Mouse (Mus musculus) stomach, embryonic 16.5 days (tissue): ENCODE results near the gene Zfp943. TPM values are rescaled to one million over a fixed set of nuclear protein-coding genes. Genes with fewer than 3 reads are reported as not detected.
"Not testable (repeated sequence)": the region's sequence is repeated elsewhere in the genome, so short reads cannot be mapped to it uniquely, and the experiment has no call there.

Source experiments
- ATAC-seq: fragments of 200-750 bp; cut with Nextera tagmentation; 2 replicates; pipeline ENCODE4 v1.8.0; 2017; ENCODE audit warnings: moderate number of reproducible peaks, moderate TSS enrichment; ENCODE audit not compliant: insufficient read depth, low FRiP score
- H3K27ac ChIP-seq: fragments of 300-500 bp; sonication (generic); 2 replicates; pipeline ENCODE4 v1.5.1; 2014; ENCODE audit warnings: low read length
- H3K27me3 ChIP-seq: fragments of 300-500 bp; sonication (generic); 2 replicates; pipeline ENCODE4 v1.6.1; 2014; ENCODE audit warnings: low read length, control low read depth, mixed read lengths; ENCODE audit not compliant: control insufficient read depth, insufficient read depth
- H3K36me3 ChIP-seq: fragments of 300-500 bp; sonication (generic); 2 replicates; pipeline ENCODE4 v1.6.1; 2014; ENCODE audit warnings: low read length; ENCODE audit not compliant: control insufficient read depth, insufficient read depth
- H3K4me1 ChIP-seq: fragments of 300-500 bp; sonication (generic); 2 replicates; pipeline ENCODE4 v1.6.1; 2014; ENCODE audit warnings: low read length, control low read depth, mixed read lengths; ENCODE audit not compliant: control insufficient read depth, insufficient read depth
- H3K4me2 ChIP-seq: fragments of 300-500 bp; sonication (generic); 2 replicates; pipeline ENCODE4 v1.6.1; 2014; ENCODE audit warnings: low read depth, low read length, mixed read lengths
- H3K4me3 ChIP-seq: fragments of 300-500 bp; sonication (generic); replicated peaks from 2 replicates; pipeline ENCODE4 v1.5.1; 2014; ENCODE audit warnings: mild to moderate bottlenecking, low read length
- H3K9ac ChIP-seq: fragments of 300-500 bp; sonication (generic); 2 replicates; pipeline ENCODE4 v1.6.1; 2014; ENCODE audit warnings: low read length
- H3K9me3 ChIP-seq: fragments of 300-500 bp; sonication (generic); replicated peaks from 2 replicates; pipeline ENCODE4 v1.6.1; 2016; ENCODE audit warnings: low read length, control low read depth; ENCODE audit not compliant: control insufficient read depth
- WGBS: fragments of 180-500 bp; shearing (Covaris S2); extraction: QIAGEN DNeasy Blood & Tissue Kit; methylation state at CpG from one replicate; pipeline ENCODE4 v1.1.7; 2014; 5-methylcytosine and 5-hydroxymethylcytosine counted together
- polyA plus RNA-seq: library from polyadenylated mRNA; unstranded; fragments of >200 nt; fragmentation: Nextera tagmentation; extraction: Ambion mirVana; gene quantifications from 2 replicates; pipeline ENCODE4 v1.2.1, GENCODE M21; 2015

Gene Zfp943
- polyA plus RNA-seq: 16.9 and 19.0 TPM in 2 replicates

DNA sequence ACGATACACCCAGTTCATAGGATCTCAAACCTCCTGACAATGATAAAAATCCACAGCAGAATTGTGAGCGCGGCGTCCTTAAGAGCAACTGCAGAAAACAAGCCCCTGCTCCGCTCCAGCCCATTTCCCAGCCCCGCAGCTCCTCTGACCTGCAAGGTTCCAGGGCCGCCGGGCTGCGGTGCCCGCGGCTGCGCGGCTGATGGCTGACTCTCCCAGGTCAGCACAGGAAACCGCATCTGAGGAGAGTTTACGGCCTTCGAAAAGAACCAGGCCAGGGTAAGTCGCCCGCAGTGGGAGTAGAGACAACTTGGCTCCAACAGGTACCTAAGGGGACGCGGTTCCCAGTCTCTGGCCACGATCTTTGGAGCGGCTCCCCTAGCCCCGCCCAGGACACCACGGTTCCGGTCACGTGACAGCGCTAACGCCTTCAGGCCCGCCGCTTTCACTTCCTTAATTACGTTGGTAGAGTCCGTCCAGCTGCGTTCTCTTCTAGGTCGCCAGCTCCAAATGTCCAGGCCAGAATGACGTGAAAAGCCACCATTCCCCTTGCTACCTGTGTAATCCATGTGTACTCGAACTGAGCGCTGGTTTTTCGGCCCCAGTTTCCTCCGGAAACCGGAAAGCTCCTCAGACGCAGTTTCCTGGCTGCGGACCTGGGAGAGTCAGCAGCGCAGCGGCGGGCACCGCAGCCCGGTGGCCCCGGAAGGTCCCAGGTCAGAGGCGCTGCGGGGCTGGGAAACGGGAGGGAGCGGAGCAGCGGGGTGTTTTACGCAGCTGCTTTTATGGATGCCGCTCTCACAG is at the start of gene Zfp943, which contains the start of gene Zfp942:
Gene Zfp943 (plus strand): TSS at position 446 of the 801 bp plus-strand sequence.
Gene Zfp942 (minus strand): TSS at position 358 of the 801 bp plus-strand sequence.
- Histone ChIP-seq H3K9ac (peak within 1 kb of the TSS; percentile 78), H3K4me3 (peak within 1 kb of the TSS; percentile 70), H3K4me2 (peak within 1 kb of the TSS; percentile 72), H3K27ac (peak within 1 kb of the TSS; percentile 91)
- ATAC-seq: peak; percentile 99
- H3K9me3 ChIP-seq, H3K36me3 ChIP-seq, H3K27me3 ChIP-seq, H3K4me1 ChIP-seq: not testable (repeated sequence)
- WGBS: under 1% methylated on average over 42 of the region's 55 CpGs

DNA sequence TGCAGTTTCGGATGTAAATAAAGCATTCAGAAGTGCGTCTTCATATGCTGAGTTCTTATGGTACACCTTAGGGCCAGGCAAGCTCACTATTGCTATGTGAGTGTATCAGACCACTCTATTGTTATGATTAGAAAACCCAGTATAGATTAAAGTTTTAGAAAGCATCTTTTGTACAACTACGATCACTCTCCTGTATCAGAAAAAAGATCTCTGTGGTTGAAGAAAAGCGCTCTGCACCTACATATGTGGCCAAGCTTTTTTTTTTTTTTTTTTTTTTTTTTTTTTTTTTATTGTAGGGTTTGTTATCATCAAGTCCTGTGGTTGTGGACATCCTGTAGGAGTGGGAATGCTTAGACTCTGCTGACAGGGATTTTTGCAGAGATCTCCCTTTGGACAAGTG is 950 bp downstream of the Zfp943 start:
- no peaks in the 10 kb centered on the region for H3K9me3 ChIP-seq
- peak overlapping the region; percentile 43 for H3K4me3 ChIP-seq
- peak overlapping the region; percentile 72 for H3K4me2 ChIP-seq
- 43% methylated on average over 4 of the region's 4 CpGs for WGBS
- H3K4me1 ChIP-seq: peaks cover 9% of the 10 kb centered on the region
- peak overlapping the region; percentile 54 for H3K9ac ChIP-seq
- no peak overlapping the region for H3K27ac ChIP-seq
- H3K36me3 ChIP-seq: no peaks in the 10 kb centered on the region
- ATAC-seq: no peak
- no peaks in the 10 kb centered on the region for H3K27me3 ChIP-seq

DNA sequence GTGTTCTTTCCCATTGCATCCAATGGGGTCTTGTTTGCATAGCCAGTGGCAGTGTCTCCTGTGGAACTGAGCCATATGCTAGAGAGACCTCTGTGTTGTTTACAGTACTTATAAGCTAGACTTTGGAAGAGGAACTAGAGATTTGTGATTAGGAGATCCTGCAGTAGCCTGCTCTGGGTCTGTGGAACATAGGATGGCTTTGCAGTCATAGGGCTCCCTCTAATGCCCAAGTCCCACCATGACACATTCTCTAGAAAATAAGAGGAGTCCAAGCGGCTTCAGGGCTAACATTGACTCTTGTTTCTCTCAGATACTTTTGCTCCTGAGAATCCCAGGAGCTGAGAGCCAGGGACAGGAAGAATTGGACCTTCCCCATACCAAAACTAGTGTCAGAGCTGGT is 73.2 kb downstream of the Zfp943 start:
- H3K27ac ChIP-seq, H3K9ac ChIP-seq, H3K9me3 ChIP-seq, H3K4me3 ChIP-seq, H3K4me1 ChIP-seq, ATAC-seq, H3K36me3 ChIP-seq, H3K4me2 ChIP-seq, H3K27me3 ChIP-seq: not testable (repeated sequence)
- WGBS: 43% methylated on average over 1 of the region's 1 CpGs

DNA sequence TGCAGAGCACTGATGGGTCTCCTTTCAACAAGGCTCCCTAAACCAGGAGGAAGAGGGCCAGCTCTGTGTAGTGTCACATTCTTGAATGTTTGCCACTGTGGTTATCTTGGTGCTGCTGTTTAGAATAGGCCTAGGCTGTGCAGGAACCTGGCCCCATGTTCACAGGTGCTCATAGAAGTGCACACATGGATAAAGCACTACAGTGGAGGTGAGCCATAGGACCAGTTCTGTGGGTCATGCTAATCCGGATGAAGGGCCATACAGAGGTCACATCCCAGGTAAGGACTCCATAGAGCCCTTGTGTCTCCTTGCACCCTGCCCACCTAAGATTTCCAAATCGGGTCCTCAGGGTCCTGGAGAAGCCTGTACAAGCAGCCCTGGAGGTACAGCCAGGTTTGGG is 87.1 kb downstream of the Zfp943 start:
- 73% methylated on average over 2 of the region's 2 CpGs for WGBS
- no peaks in the 10 kb centered on the region for H3K9me3 ChIP-seq
- H3K4me3 ChIP-seq: no peak overlapping the region

DNA sequence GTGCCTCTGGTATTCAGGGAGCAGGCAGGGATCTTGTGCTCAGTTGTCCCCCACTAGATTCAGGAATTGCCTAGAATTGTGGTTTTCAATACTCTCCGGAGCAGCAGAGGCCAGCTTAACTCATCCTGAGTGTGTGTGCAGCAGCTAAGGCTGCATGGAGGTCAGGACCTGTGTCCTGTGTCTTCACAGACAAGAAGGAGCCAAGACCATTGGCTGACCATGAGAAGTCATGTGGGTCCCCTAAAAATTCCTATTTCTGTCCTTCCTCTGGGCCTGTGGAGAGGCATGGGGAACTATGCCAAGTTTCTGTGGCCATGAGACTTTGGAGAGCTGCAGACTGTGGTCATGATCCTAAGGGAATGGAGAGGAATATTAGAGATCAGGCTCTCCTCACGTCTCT is 90.9 kb downstream of the Zfp943 start:
- H3K9ac ChIP-seq: no peak overlapping the region
- no peak overlapping the region for H3K4me2 ChIP-seq
- 74% methylated on average over 2 of the region's 2 CpGs for WGBS
- H3K4me3 ChIP-seq: no peak overlapping the region
- no peak overlapping the region for H3K27ac ChIP-seq
- H3K9me3 ChIP-seq: no peaks in the 10 kb centered on the region
- H3K27me3 ChIP-seq: no peaks in the 10 kb centered on the region
- H3K36me3 ChIP-seq: no peaks in the 10 kb centered on the region
- ATAC-seq: no peak
- H3K4me1 ChIP-seq: no peaks in the 10 kb centered on the region

More for the DNA sequence above, 87.1 kb downstream of the Zfp943 start:
- no peak overlapping the region for H3K9ac ChIP-seq
- H3K4me2 ChIP-seq: no peak overlapping the region
- ATAC-seq: no peak
- H3K27me3 ChIP-seq: no peaks in the 10 kb centered on the region
- no peaks in the 10 kb centered on the region for H3K4me1 ChIP-seq
- H3K36me3 ChIP-seq: no peaks in the 10 kb centered on the region
- no peak overlapping the region for H3K27ac ChIP-seq

DNA sequence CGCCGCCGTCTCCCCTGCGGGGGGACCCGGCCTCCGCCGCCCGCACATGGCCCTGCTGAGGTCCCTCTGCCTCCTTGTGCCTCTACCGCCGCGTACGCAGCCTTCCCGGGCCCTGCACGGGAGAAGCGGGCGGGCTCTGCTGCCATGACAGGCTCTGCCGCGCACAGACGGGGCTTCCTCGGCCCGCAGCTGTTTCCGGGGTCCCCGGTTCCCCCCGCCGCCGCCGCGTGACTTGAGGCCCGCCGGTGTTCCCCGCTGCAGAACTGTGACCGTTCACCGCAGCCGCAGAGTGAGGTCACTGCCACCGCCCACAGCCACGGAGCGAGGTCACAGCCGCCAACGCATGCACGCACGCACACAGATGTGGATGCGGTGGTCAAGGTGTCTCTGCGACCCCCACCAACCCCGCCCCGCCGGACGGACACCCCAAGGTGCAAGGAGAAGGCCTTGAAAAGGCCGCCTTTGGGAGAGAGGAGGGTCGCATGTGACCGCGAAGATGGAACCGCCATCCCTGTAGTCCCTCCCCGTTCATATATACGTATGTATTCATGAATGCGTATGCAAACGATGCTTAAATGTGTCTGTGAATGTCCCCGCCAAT is 118.8 kb downstream of the Zfp943 start:
- Histone ChIP-seq H3K36me3 (no peaks in the 10 kb centered on the region), H3K27me3 (no peaks in the 10 kb centered on the region), H3K4me1 (no peaks in the 10 kb centered on the region), H3K27ac (no peak overlapping the region; the same call in 1 of the 2 replicates), H3K9ac (peak overlapping the region; percentile 84), H3K9me3 (no peaks in the 10 kb centered on the region), H3K4me2 (peak overlapping the region; percentile 73), H3K4me3 (peak overlapping the region; percentile 68)
- WGBS: 2% methylated on average over 57 of the region's 57 CpGs
- peak; percentile 81 for ATAC-seq

DNA sequence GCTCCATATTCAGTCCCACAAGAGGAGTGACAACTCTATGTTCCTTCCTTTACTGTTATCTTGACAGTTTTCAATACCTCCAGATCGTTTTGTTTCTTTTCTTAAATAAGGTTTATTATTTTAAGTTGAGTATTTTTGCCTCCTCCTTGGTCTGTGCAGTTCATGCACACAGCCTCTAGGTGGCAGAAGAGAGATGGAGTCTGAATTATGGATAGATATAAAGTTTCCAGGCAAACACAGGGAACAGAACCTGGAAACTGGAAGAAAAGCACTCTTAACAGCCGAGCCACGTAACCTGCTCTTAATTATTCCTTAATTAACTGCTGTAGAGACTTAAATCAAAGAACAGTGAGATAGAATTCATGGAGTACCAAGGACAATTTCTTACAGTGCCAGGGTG is 120.9 kb downstream of the Zfp943 start:
- not testable (repeated sequence) for H3K4me1 ChIP-seq, H3K27me3 ChIP-seq, H3K9ac ChIP-seq, H3K36me3 ChIP-seq, H3K4me3 ChIP-seq, H3K27ac ChIP-seq, H3K9me3 ChIP-seq, H3K4me2 ChIP-seq, ATAC-seq
- 18% methylated on average over 3 of the region's 3 CpGs for WGBS

DNA sequence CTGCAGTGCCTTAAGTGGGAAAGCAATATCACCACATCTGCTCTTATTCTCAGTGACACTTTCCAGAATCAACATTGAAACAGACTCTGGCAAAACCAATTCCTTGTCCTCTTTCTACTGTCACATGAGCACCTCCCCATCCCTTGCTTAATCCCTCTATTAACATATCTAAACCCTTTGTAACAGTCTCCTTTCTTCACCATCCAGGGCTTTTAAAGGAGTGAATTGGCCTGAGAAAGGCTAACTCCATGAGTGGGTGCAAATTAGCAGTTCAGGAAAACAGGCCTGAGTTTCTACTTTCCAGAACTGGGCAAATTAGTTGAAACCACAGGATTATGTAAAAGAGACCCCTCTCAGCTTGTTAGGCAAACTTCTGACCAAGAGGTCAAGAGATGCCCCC is 156.4 kb downstream of the Zfp943 start:
- H3K27me3 ChIP-seq: no peaks in the 10 kb centered on the region
- H3K27ac ChIP-seq: no peak overlapping the region
- no peak for ATAC-seq
- no peaks in the 10 kb centered on the region for H3K4me1 ChIP-seq
- H3K9me3 ChIP-seq: no peaks in the 10 kb centered on the region
- no peak overlapping the region for H3K4me3 ChIP-seq
- no peak overlapping the region for H3K9ac ChIP-seq
- H3K36me3 ChIP-seq: no peaks in the 10 kb centered on the region
- no peak overlapping the region for H3K4me2 ChIP-seq
